Mouse (Mus musculus) gastrocnemius, postnatal 14 days (tissue): Measurements from ENCODE around the gene Fdxr. TPM values are rescaled to one million over a fixed set of nuclear protein-coding genes. Genes with fewer than 3 reads are reported as not detected.

ENCODE experiments used
- DNase-seq: peaks from one replicate; pipeline ENCODE4 v3.0.0; 2021; ENCODE audit warnings: mixed read lengths
- intact Hi-C: fragments of 180-260 bp; cut with DNase I; formaldehyde crosslinking; loops from one replicate; pipeline ENCODE4 v1.15.1; 2025; ENCODE audit warnings: low total_unique reads
- long read RNA-seq, 2 experiments: library from polyadenylated mRNA; stranded (forward); transcript quantifications; one replicate each; pipeline ENCODE4 v2.0.0; 2021
- total RNA-seq, 2 experiments: library from RNA; stranded (reverse); gene quantifications; 2 replicates each; pipeline ENCODE4 v1.2.3; 2021

Fdxr gene
- total RNA-seq, result 1 to 10 TPM; 5.4 to 6.0 TPM
- long read RNA-seq, experiment 1, transcript Fdxr-201 (12 exons, 1,948 nt), result major isoform, 9 of 12 reads
- long read RNA-seq, experiment 1, partial matches to known transcripts, result 2 of 12 reads
- long read RNA-seq, experiment 1, other reads (novel, unspliced or antisense), result 1 of 12 reads
- long read RNA-seq, experiment 2, transcript Fdxr-201 (12 exons, 1,948 nt), result major isoform, 11 of 13 reads
- long read RNA-seq, experiment 2, partial matches to known transcripts, result 0 of 13 reads
- long read RNA-seq, experiment 2, other reads (novel, unspliced or antisense), result 2 of 13 reads

GRCm38 (mm10) chr11:115276780-115277603, at the start of gene Fdxr:
TSS of gene Fdxr (minus strand) at chr11:115277050.
- DNase-seq, result peak; percentile 98
- intact Hi-C loops, result no loop called here

GRCm38 (mm10) chr11:115323354-115323753, 46.5 kb upstream of the Fdxr start:
- intact Hi-C loops, result loop anchor here (2.0 kb wide), 1 partner anchor 31 kb away; no protein-coding TSS in a partner anchor

GRCm38 (mm10) chr11:115321906-115322693, 45.2 kb upstream of the Fdxr start, which contains the start of gene Ush1g:
TSS of gene Ush1g (minus strand) at chr11:115322041.
- DNase-seq, result peak; percentile 67
- intact Hi-C loops, result loop anchor here (2.0 kb wide), 1 partner anchor 33 kb away; no protein-coding TSS in a partner anchor

More at GRCm38 (mm10) chr11:115323354-115323753, 46.5 kb upstream of the Fdxr start:
- DNase-seq, result no peak

GRCm38 (mm10) chr11:115319704-115320383, 43.0 kb upstream of the Fdxr start:
- intact Hi-C loops, result no loop called here
- DNase-seq, result peak; percentile 63

- intact Hi-C loops, result no loop called here
- DNase-seq, result no peak
Observed at GRCm38 (mm10) chr11:115318245-115319027, 41.6 kb upstream of the Fdxr start.

- DNase-seq, result no peak
- intact Hi-C loops, result no loop called here
Observed at GRCm38 (mm10) chr11:115317204-115317603, 40.4 kb upstream of the Fdxr start.

- intact Hi-C loops, result no loop called here
- DNase-seq, result no peak
Observed at GRCm38 (mm10) chr11:115314249-115314648, 37.4 kb upstream of the Fdxr start.

GRCm38 (mm10) chr11:115308781-115309180, 31.9 kb upstream of the Fdxr start:
- intact Hi-C loops, result no loop called here
- DNase-seq, result no peak

- no peak for DNase-seq
- intact Hi-C loops, result no loop called here
Observed at GRCm38 (mm10) chr11:115306863-115307262, 30.0 kb upstream of the Fdxr start, which contains the start of gene Otop2. TSS of gene Otop2 (plus strand) at chr11:115307163.

GRCm38 (mm10) chr11:115303167-115303566, 26.3 kb upstream of the Fdxr start:
- DNase-seq, result no peak

GRCm38 (mm10) chr11:115301351-115301750, 24.5 kb upstream of the Fdxr start:
- intact Hi-C loops, result no loop called here
- no peak for DNase-seq

More at GRCm38 (mm10) chr11:115303167-115303566, 26.3 kb upstream of the Fdxr start:
- intact Hi-C loops, result no loop called here

- intact Hi-C loops, result no loop called here
- DNase-seq, result no peak
Observed at GRCm38 (mm10) chr11:115300745-115301144, 23.9 kb upstream of the Fdxr start.

- intact Hi-C loops, result no loop called here
- no peak for DNase-seq
Observed at GRCm38 (mm10) chr11:115298160-115298559, 21.3 kb upstream of the Fdxr start.

- intact Hi-C loops, result no loop called here
- peak; percentile 46 for DNase-seq
Observed at GRCm38 (mm10) chr11:115297214-115297826, 20.5 kb upstream of the Fdxr start, which contains the start of gene Fads6. TSS of gene Fads6 (minus strand) at chr11:115297663.

- intact Hi-C loops, result no loop called here
- no peak for DNase-seq
Observed at GRCm38 (mm10) chr11:115296471-115297210, 19.8 kb upstream of the Fdxr start.

GRCm38 (mm10) chr11:115295939-115296338, 19.1 kb upstream of the Fdxr start:
- no peak for DNase-seq
- intact Hi-C loops, result no loop called here
